Mouse (Mus musculus) megakaryocyte, embryonic 14.5 days (primary cell): ENCODE measurements around the gene Bex3.

Experiments
- FLI1 ChIP-seq: IDR thresholded peaks from 2 replicates; pipeline ENCODE4 v1.6.1; 2012; ENCODE audit warnings: low read length, inconsistent platforms, mixed read lengths
- GATA1 ChIP-seq: IDR thresholded peaks from 3 replicates; pipeline ENCODE4 v1.6.1; 2012; ENCODE audit warnings: mixed read lengths, low read length, inconsistent platforms, borderline replicate concordance

DNA sequence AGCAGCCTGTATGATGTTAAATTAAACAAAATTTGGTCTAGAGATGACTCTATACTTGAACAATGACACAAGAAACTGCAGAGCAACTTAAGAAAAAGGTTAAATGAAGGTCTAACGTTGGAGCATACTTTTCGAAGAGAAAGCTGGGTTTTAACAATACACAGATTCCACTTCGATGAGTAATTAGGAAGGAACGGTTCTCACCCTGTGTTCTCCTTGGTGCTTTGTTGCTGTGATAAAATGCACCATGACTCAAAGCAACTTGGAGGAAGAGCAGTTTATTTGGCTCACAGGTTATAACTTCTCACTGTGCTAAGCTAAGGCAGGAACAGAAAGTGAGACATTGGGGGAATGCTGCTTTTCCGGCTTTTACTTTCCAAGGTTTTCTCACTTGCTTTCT, 2.3 kb upstream of the Bex3 start:
- TF ChIP-seq GATA1 = no peak
- no peak for TF ChIP-seq FLI1
